Mouse (Mus musculus): Measurements from ENCODE around the gene Cacna2d2.

The Cacna2d2 gene

DNA sequence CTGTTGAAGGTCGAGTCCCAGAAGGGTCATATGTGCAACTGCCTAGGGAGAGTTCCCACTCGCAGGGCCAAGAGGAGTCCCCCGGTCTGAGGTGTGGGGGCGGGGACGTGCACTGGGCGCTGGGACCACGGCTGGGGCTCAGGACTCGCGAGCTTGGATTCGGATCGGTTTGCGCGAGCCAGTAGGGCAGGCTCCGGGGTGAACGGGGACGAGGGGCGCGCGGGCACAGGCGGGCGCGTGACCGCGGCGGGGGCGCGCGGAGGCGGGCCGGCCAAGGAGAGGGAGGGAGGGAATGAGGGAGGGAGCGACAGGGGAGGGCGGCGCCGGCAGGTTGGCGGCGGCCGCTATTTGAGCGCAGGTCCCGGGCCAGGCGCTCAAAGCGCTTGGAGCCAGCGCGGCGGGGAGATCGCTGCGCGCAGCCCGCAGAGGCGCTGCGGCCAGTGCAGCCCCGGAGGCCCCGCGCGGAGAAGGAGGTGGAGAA, at the start of gene Cacna2d2:
Gene Cacna2d2 (plus strand): TSS at position 122 of the 481 bp plus-strand sequence.
- DNase-seq (ENCODE audit: low read depth, low spot score), result peak; percentile 83

DNA sequence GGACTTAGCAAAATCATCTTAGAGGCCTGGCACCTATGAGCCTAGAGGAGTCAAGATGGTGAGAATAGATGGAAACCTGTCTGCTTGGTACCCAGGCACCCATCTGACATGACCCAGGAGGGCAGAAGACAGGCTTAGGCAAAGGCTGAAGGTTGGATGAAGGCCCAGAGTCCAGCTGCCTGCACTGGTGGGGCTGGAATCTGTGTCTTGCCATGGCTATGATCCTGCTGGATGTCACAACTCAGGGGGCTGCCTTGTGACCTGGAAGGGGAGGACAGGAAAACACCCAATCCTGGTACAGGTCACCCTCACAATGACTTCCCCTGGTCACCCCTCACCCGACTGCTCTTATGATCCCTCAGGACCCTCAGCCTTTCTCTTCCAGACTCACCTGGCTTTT, 44.6 kb upstream of the Cacna2d2 start:
- DNase-seq (ENCODE audit: low read depth, low spot score), result no peak

DNA sequence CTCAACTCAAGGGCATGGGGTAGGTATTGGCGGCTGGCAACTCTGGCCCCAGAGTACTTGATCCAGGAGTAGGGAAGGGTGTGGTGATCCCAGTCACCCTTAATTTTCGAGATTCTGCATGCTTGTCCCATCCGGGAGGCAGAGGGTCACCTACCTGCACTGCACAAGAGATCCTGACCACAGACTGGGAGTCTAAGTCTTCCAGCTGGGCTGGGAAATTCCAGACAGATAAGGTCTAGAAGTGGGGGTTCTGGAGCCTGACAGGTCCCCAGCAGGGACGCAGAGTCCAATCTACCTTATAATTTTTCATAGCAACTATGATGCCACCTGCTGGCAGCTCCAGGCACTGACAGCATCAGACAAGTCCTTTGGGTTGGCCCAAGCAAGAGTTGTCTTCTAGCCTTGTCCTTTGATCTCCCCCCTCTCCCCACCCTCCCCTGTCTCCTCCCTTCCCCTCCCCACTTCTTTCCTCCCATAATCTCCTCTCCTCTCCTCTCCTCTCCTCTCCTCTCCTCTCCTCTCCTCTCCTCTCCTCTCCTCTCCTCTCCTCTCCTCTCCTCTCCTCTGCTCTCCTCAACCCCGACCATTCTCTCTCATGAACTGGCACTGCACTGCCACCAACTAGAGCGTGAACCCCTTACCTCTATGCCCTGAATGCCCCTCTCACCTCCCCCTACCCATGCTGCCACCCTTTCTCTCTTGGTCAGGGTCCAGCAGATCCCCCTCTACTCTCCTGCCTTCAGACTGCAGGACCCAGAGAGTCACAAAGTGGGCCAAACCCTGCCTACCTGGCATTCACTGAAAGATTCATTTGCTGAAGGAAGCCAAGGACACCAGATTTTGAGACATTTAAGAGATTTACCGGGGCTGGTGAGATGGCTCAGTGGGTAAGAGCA, 43.3 kb upstream of the Cacna2d2 start:
- peak; percentile 87 for DNase-seq (ENCODE audit: low read depth, low spot score)

DNA sequence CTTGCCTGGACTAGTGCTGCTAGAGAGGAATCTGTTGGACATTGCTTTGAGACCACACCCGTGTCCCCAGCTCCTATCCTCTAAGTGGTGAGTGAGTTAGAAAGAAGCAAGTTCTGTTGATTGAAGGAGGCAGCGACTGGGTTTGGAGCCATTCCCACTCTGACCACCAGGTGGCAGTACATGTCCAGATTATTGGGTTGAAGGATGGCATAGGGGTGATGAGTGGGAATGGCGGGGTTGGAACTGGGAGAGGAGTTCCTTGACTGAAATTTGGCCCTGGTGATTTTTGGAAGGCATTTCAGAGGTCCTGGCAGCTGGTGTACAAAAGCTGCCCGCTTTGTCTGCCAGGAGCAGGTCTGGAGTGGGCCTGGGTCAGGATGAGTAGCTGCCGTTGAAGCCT, 41.8 kb upstream of the Cacna2d2 start:
- peak; percentile 84 for DNase-seq (ENCODE audit: low read depth, low spot score)

DNA sequence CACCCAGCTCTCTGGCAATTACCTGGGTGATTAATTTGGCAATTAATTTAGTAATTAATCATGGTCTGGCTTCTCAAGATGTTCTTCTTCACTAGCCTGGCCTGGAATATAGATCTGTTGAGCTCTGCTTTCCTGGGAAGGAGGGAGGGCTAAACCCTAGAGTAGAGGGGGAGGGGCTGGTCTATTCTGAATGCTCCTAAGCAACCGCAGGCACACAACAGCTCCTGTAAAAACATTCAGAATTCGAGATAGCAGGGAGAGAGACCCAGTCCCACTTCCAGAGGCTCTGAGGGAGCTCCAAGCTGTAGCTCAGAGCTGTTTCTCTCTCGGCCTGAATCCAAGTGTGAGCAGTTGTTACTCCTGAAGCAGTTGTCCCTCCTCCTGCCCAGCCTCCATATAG, 38.4 kb upstream of the Cacna2d2 start:
- DNase-seq (ENCODE audit: low read depth, low spot score), result no peak

- peak; percentile 68 for DNase-seq (ENCODE audit: low read depth, low spot score)
Observed at GRCm38 (mm10) chr9:107366644-107367043, 32.8 kb upstream of the Cacna2d2 start.

GRCm38 (mm10) chr9:107368302-107368701, 31.1 kb upstream of the Cacna2d2 start:
- DNase-seq (ENCODE audit: low read depth, low spot score), result no peak

DNA sequence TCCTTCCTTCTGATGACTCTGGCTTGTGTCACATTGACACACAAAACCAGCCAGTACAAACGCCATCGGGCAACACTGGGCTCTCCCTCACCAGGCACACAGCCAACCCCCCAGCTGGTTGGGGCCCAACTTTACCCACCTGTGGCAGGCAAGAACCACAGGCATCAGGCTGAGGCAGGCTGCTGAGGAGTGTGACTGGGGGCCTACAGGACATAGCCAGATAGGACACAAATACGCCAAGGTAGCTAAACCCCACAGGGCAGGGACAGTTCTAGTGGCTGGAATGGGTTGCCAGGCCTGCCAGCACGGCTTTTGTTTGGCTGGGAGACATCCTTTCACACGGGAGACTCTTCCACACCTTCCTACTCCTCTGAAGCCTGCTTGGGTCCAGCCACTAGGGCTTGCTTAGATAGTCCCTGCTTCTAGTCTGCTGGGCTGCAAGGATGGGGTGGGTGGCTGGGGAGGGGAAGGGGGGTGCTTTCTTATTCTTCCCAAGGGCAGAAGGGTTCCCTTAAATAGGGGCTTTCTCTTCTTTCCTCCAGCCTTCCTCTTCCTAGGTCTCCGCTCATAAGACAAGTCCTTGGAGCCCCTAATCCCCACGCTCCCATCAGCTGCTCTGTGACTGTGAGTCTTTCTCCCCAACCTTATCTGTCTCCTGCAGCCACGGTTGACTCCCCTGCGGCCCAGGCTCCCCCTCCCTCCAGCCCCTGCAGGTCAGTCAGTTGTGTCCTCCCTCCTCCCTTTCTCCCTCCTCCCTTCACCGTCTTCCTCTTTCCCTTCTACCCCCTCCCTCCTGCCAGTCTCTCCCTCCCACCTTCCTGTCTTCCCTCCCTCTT, 29.9 kb upstream of the Cacna2d2 start:
- DNase-seq (ENCODE audit: low read depth, low spot score), result no peak

DNA sequence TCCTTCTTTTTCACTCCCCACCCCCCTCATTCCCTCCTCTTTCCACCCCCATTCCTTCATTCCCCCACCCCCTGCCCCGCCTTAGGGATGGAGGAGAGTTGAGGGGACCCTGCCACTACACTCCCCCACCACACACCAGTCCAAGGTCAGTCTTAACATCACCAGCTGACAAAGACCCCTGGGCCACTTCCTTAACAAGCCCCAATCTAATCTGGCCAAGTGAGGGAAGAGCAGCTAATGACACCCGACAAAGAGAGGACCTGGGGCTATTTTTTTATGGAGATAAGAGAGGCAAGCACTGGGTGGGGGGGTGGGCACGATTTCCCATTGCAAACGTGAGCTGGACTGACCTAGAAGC, 29.3 kb upstream of the Cacna2d2 start:
- DNase-seq (ENCODE audit: low read depth, low spot score), result no peak

DNA sequence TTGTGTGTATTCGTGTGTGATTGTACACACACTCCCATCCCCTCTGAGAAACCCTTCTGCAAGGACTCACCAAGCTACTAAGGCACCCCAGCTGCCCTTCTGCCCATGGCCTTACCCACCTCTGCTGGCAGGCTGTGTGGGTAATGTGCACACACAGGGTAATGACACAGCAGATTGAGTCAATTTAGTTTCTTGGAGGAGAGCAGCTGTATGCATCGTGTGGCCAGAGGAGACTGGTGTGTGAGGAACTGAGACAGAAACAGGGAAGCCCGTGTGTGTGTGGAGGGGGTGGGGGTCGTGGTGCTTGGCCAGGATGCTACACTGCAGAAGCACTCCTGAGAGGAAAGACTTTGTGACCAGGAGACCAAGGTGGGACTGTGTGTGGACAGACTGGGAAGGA, 27.0 kb upstream of the Cacna2d2 start:
- DNase-seq (ENCODE audit: low read depth, low spot score), result no peak

GRCm38 (mm10) chr9:107374623-107375022, 24.8 kb upstream of the Cacna2d2 start:
- DNase-seq (ENCODE audit: low read depth, low spot score), result no peak

- DNase-seq (ENCODE audit: low read depth, low spot score), result no peak
Observed at GRCm38 (mm10) chr9:107375451-107375850, 24.0 kb upstream of the Cacna2d2 start.

DNA sequence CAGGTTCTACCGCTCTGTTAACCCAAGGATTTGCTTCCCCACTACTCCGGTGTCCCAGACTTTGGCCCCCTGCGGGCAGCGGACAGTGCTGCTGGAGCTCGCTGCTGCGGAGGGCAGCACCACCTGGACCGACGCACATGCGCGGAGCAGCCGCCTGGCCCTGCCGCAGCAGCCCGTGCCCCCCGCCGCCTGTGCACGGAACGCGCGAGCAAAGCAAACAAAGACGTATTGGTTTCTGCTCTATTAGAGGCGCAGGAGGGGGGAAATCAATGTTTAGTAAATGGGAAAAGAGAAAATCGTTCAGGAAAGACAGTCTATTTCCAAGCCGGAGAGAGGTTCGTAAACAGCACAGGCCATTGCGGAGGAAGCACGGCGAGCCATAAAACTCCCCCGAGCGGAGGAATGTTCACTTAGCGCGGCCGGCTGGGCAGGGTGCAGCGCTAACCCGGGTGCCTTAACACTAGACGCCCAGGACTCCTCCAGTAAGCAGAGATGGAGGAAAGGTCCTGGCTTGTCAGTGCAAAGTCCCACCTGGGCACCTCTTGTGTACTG, 21.4 kb upstream of the Cacna2d2 start:
- DNase-seq (ENCODE audit: low read depth, low spot score), result peak; percentile 63

DNA sequence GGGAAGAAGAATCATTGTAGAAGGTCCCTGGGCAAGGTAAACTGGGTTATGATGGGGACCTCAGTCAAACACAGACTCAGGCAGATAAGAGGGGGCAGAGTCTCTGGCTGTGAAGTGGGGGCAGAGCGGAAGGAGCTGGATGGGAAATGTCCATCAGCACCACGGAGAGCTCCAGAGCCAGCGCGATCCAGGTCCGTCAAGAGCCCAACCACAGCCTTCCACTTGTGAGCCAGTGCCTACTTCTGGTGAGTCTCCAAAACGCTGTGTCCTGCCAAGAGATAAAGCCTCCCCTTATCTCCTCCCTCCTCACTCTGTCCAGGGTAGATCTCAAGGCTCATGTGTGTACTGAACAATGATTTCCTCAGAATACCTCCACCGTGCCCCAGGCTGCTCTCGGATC, 17.7 kb upstream of the Cacna2d2 start:
- DNase-seq (ENCODE audit: low read depth, low spot score), result no peak

DNA sequence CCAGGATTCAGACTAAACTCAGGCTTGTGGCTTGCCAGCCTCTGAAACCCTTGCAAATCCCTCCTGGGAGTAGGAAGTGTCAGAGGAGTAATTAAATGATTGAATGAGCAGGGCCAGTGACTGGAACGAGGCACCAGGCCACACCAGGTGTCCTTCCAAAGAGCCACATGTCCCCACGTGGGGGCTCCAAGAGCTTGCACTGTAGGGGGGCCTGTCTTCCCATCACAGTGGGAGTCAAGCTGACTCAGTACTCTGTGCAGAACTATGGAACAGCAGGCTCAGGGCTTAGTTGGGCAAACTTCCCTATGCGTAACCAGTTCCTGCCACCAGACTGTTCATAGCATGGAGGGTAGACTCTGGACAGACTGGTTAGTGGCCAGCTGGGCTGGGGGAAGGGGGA, 15.0 kb upstream of the Cacna2d2 start:
- peak; percentile 61 for DNase-seq (ENCODE audit: low read depth, low spot score)

GRCm38 (mm10) chr9:107386722-107387121, 12.7 kb upstream of the Cacna2d2 start:
- peak; percentile 58 for DNase-seq (ENCODE audit: low read depth, low spot score)

- DNase-seq (ENCODE audit: low read depth, low spot score), result no peak
Observed at GRCm38 (mm10) chr9:107387708-107388107, 11.7 kb upstream of the Cacna2d2 start.

- no peak for DNase-seq (ENCODE audit: low read depth, low spot score)
Observed at GRCm38 (mm10) chr9:107388263-107388662, 11.1 kb upstream of the Cacna2d2 start.

DNA sequence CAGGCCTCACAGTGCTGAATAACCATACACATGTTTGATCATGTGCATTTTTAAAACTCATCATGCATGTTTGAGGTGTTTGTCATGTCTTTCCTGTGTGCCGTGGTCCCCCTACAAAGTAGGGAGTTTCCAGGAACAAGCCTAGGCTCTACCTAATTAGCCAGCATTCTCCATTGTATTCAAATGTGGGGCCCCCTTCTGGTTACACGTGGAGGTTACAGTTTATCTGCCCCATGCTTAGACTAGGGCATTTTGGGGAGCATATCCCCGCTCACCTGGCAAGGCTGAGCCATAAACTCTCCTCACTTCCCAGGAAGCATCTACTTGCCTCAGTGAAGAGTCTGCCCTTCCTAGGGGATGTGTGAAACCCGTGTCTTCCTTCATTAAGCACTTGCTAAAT, 3.0 kb upstream of the Cacna2d2 start:
- no peak for DNase-seq (ENCODE audit: low read depth, low spot score)

DNA sequence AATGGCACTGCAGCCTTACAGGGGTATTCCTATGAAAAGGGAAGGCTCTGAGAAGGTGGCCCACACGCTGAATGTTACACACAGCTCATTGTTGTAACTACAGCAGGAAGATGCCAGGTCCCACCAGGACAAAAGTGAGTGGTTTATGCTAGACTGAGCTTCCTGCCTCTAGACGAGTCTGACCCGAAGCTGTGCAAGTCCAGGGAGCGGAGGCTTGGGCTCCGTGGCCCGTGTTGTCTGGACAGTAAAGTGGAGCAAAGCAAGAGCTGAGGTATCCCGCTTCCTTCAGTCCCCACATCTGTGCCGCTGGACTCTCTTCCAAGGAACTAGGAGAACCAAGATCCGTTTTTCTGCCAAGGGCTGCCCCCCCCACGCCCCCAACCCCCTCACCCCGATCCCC, 444 bp upstream of the Cacna2d2 start:
- DNase-seq (ENCODE audit: low read depth, low spot score), result no peak

- no peak for DNase-seq (ENCODE audit: low read depth, low spot score)
Observed at GRCm38 (mm10) chr9:107400060-107400511, 674 bp downstream of the Cacna2d2 start.

DNA sequence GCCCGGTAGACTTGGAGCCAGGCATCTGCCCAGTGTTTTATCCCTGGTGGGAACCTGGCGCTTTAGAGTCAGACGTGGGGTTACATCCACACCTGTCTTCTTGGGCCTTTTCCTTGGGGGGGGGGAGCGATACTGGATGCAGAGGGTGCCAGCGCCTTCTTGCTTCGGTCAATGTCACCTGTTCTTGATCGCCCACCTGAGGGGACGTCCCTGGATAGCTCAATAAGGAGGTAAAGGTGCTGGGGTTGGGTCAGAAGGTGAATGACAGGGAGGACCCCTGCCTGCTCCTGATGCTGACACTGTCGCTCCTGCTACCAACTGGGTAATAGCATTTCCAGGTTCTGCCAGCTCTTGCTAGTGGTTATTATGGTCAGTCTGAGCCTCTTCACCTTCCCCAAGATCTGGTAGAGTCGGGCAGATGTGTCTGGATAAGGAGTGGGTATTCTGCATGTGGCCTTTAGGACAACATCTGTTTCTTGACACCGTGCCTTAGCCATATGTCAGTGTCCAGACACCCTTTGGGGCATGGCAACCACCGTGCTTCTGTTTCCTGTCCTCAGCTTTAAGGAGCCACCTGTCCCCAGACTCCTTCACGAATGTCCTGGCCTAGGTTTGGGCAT, 1.4 kb downstream of the Cacna2d2 start:
- DNase-seq (ENCODE audit: low read depth, low spot score), result no peak

Measured in brain, adult 2 months (tissue).